Mouse (Mus musculus) bone marrow, adult 2 months (tissue): ENCODE measurements at regions not wholly inside any gene's neighbourhood (a gene's known extent, or its start where the extent isn't known, plus 50 kb on each side); places are given as distances from the start of the nearest gene placed in this dataset.

Source experiments
- H3K27ac ChIP-seq: fragments of 200-500 bp; 2 replicates; pipeline ENCODE4 v1.5.1; 2012; ENCODE audit warnings: low read depth, mild to moderate bottlenecking, control low read depth, inconsistent platforms, low read length; ENCODE audit not compliant: control insufficient read depth, poor library complexity, insufficient read depth
- H3K4me1 ChIP-seq: fragments of 200-500 bp; 2 replicates; pipeline ENCODE4 v1.6.1; 2011; ENCODE audit warnings: low read length; ENCODE audit not compliant: control insufficient read depth, insufficient read depth
- H3K4me3 ChIP-seq: fragments of 200-500 bp; replicated peaks from 2 replicates; pipeline ENCODE3; 2011; ENCODE audit warnings: mild to moderate bottlenecking, low read depth, low read length, control low read depth; ENCODE audit not compliant: control insufficient read depth
- CTCF ChIP-seq: fragments of 200-500 bp; IDR thresholded peaks from 2 replicates; pipeline ENCODE4 v1.5.1; 2011; ENCODE audit warnings: low read length, control low read depth; ENCODE audit not compliant: control insufficient read depth, insufficient read depth
- POLR2A ChIP-seq: fragments of 200-500 bp; IDR thresholded peaks from 2 replicates; pipeline ENCODE4 v1.6.1; 2011; ENCODE audit warnings: low read depth, mild to moderate bottlenecking, control low read depth, low read length, borderline replicate concordance; ENCODE audit not compliant: control insufficient read depth
- WGBS: fragments of 180-500 bp; shearing (Covaris S2); methylation state at CpG from one replicate; pipeline ENCODE4 v1.1.7; 2018; 5-methylcytosine and 5-hydroxymethylcytosine counted together

- Histone ChIP-seq H3K4me1 (no peaks in the 10 kb centered on the region), H3K4me3 (no peak overlapping the region), H3K27ac (no peak overlapping the region)
- WGBS, result 78% methylated on average over 5 of the region's 5 CpGs
- TF ChIP-seq CTCF (no peak), POLR2A (no peak)
These were observed 99.7 kb upstream of the Arid5b start for GRCm38 (mm10) chr10:68378212-68378611.

GRCm38 (mm10) chr10:68377479-68377878, 98.9 kb upstream of the Arid5b start:
- 86% methylated on average over 4 of the region's 4 CpGs for WGBS
- H3K4me1 ChIP-seq, result no peaks in the 10 kb centered on the region
- no peak overlapping the region for H3K4me3 ChIP-seq
- no peak overlapping the region for H3K27ac ChIP-seq
- TF ChIP-seq POLR2A (no peak), CTCF (no peak)

- no peaks in the 10 kb centered on the region for H3K4me1 ChIP-seq
- H3K4me3 ChIP-seq, result no peak overlapping the region
- TF ChIP-seq CTCF, result no peak
- TF ChIP-seq POLR2A, result no peak
- WGBS, result 82% methylated on average over 5 of the region's 5 CpGs
- no peak overlapping the region for H3K27ac ChIP-seq
These were observed 95.3 kb upstream of the Arid5b start for GRCm38 (mm10) chr10:68373875-68374274.

DNA sequence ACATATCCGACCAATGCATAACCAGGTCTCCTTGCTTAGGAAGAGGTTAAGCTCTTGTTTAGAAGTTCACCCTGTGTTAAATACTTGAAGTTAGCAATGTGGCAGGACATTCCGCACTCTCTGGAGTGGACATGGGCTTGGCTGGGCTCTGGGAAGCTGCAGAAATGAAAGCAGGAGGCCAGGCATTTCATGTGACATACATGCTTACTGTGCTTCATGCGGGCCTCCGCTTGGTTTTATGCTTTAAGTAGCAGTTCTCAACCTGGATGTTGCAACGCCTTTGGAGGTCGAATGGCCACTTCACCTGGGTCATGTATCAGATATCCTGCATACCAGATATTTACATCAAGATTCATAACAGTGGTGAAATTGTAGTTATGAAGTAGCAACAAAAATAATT, 93.2 kb upstream of the Arid5b start:
- TF ChIP-seq POLR2A (no peak), CTCF (no peak)
- Histone ChIP-seq H3K27ac (no peak overlapping the region), H3K4me3 (no peak overlapping the region), H3K4me1 (no peaks in the 10 kb centered on the region; the same call in 1 of the 2 replicates)
- 77% methylated on average over 6 of the region's 6 CpGs for WGBS

DNA sequence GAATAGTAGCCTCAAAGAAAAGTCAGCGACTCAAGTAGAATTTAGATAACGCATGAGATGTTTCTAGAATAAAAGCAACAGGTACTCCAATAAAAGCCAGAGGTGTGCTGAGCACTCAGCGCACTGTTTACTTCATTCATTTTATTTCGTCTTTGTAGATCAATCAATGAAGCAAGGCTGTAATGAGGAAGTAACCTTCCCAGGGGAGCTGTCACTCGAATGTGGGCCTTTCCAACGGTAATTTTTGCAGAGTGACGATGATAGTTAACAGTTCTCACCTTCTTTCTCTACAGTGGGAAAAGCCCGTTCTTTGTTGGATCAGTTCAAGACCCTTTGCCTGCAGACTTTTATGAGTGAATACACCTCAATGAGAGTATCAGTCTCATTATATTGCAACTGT, 92.4 kb upstream of the Arid5b start:
- 73% methylated on average over 8 of the region's 8 CpGs for WGBS
- Histone ChIP-seq H3K4me3 (no peak overlapping the region), H3K27ac (no peak overlapping the region), H3K4me1 (no peaks in the 10 kb centered on the region; the same call in 1 of the 2 replicates)
- TF ChIP-seq CTCF (no peak), POLR2A (no peak)

DNA sequence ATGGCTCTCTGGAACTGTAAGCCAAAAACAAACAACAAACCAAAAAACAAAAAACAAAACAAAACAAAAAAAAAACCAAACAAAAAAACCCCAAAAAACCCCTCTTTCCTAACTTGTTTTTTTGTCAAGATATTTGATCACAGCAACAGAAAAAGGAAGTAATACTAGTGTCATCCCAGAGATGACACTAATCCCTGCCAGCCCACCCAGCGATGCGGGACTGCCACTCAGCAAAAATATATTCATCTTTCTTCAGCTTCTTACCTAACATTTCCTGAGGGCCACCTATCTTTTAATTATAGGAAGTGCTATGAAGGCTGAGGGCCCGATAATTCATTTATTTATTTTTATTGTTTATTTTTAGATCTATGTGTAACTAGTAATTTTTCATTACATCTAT, 88.3 kb upstream of the Arid5b start:
- no peak overlapping the region for H3K27ac ChIP-seq
- TF ChIP-seq POLR2A (no peak), CTCF (no peak)
- WGBS, result 78% methylated on average over 3 of the region's 3 CpGs
- no peaks in the 10 kb centered on the region; the same call in 1 of the 2 replicates for H3K4me1 ChIP-seq
- no peak overlapping the region for H3K4me3 ChIP-seq

DNA sequence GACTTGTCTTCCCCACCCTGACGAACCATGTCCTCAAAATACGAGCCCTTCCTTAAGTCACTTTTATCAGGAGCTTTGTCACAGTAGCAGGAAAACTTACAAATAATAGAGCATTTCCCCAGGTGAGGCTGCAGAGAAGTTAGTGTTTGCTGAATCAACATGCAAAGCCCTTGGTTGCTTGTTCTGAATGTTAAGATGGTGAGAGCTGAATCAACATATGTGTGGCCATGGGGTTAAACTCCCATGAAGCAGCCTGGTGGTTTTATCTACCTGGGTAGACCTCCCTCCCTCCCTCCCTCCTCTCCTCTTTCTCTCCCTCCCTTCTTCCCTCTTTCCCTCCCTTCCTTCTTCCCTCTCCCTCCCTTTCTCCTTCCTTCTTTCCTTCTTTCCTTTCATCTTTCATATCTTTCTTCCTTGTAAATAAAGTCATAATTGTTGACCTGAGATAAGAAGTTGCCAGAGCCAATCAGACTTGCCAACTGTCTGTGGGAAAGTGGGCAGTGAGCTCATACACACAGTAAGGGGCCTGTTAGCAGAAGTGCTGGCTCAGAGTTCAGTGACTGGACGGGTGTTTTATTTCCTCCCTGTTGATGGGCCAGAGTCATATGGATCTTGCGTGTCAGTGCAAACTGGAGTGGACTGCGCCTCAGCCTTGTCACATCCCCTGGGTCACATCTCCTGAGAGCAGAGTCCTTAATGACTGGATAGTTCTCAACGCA, 82.4 kb upstream of the Arid5b start:
- WGBS, result 78% methylated on average over 6 of the region's 6 CpGs

DNA sequence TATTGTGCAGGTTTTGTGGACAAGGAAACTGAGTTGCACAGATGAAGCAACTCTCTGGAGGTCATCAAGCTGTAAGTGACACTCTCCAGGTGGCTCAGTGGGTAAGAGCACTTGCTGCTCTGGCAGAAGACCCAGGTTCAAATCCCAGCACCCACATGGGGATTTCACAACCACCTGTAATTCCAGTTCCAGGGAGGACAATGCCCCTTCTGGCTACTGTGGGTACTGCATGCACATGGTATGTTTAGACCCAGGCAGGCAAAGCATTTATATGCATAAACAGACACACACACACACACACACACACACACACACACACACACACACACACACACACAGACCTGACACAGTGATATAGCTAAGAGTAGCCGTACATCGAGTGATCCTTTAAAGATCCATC, 80.6 kb upstream of the Arid5b start:
- Histone ChIP-seq H3K4me1 (no peaks in the 10 kb centered on the region), H3K4me3 (no peak overlapping the region), H3K27ac (no peak overlapping the region)
- peak; percentile 8; the same call in 1 of the 2 replicates for TF ChIP-seq CTCF
- TF ChIP-seq POLR2A, result no peak
- WGBS, result 87% methylated on average over 2 of the region's 2 CpGs

More for the DNA sequence above, 82.4 kb upstream of the Arid5b start:
- Histone ChIP-seq H3K4me1 (no peaks in the 10 kb centered on the region), H3K27ac (no peak overlapping the region), H3K4me3 (no peak overlapping the region)
- TF ChIP-seq POLR2A (no peak), CTCF (no peak)
